In genomic region chr6:57795835-57796234, GRCm38 (mm10) we compare ENCODE assay signal across 11 mouse cellular contexts. TPM values are rescaled to one million over a fixed set of nuclear protein-coding genes. Genes with fewer than 3 reads are reported as not detected.
DNase-seq lines count a peak whose midpoint lies in the region; ATAC-seq lines count a peak whose summit lies in the region.
"Had no signal": no experiment of that assay in that cellular context is flagged by ENCODE, and none has a peak within 500 bp of the region (broad histone marks: within the 10 kb centered on the region; RNA-seq: fewer than 3 reads in every experiment).

No protein-coding gene starts in this region.

- no peak overlapping the region for H3K4me2 ChIP-seq in kidney, embryonic 14.5 days (replicated peaks; ENCODE audit: low read depth, low read length)

- no peak overlapping the region for H3K4me3 ChIP-seq in kidney, embryonic 14.5 days (ENCODE audit: low read length)

- no peak overlapping the region for H3K27ac ChIP-seq in kidney, embryonic 14.5 days (ENCODE audit: low read depth, low read length)

- peak; percentile 25 to 40 for DNase-seq in kidney, postnatal 4 days
- peak; percentile 59 for DNase-seq in lung, postnatal 36 days
- no peak for DNase-seq in gastrocnemius, adult 8-10 months (ENCODE audit: low spot score in 2 of 2)
- DNase-seq: cerebellum, adult 18-20 months; right cerebral cortex, postnatal 25 days had no signal

- H3K9ac ChIP-seq in kidney, embryonic 14.5 days (ENCODE audit: low read depth, low read length) = no peak overlapping the region

- ATAC-seq in kidney, embryonic 14.5 days (ENCODE audit: low FRiP score, low TSS enrichment) = no peak
- peak; percentile 64 for ATAC-seq in CD4-positive, CD25-positive, alpha-beta regulatory T cell, adult 4 months
- peak; percentile 89 for ATAC-seq in common myeloid progenitor, adult 5-6 weeks (replicated peaks; ENCODE audit: low read depth, poor library complexity, severe bottlenecking)
- no peak for ATAC-seq in activated CD4-positive, CD25-positive, alpha-beta regulatory T cell, adult 4 months
- ATAC-seq: midbrain, embryonic 16.5 days had no signal

- H3K36me3 ChIP-seq in kidney, embryonic 14.5 days (ENCODE audit: control insufficient read depth, insufficient read depth, low read length) = no peaks in the 10 kb centered on the region

- H3K4me1 ChIP-seq in kidney, embryonic 14.5 days (ENCODE audit: control insufficient read depth, insufficient read depth, low read length) = no peaks in the 10 kb centered on the region

- WGBS in kidney, embryonic 14.5 days = 70% methylated on average over 3 of the region's 3 CpGs

- no peaks in the 10 kb centered on the region for H3K27me3 ChIP-seq in kidney, embryonic 14.5 days (ENCODE audit: control insufficient read depth, insufficient read depth, low read length)

- no peaks in the 10 kb centered on the region for H3K9me3 ChIP-seq in kidney, embryonic 14.5 days (ENCODE audit: control insufficient read depth, low read length)

RNA-seq across cellular contexts. Expression of gene Vopp1, which starts 29.1 kb away (rescaled TPM):
- polyA plus RNA-seq in kidney, embryonic 14.5 days (2014; fragmentation: Nextera tagmentation; extraction: Ambion mirVana) = 17.2 and 23.5 TPM in 2 replicates
- polyA plus RNA-seq in CD4-positive, CD25-positive, alpha-beta regulatory T cell, adult 4 months (2017; shearing (Covaris generic)) = 10 to 100 TPM; 10.1 to 11.8 TPM
- total RNA-seq in common myeloid progenitor, adult 5-6 weeks (2017) = 22.8 and 26.0 TPM in 2 replicates
- 10 to 100 TPM; 10.6 to 12.8 TPM for polyA plus RNA-seq in activated CD4-positive, CD25-positive, alpha-beta regulatory T cell, adult 4 months (2017; shearing (Covaris generic))
- total RNA-seq in gastrocnemius, adult 8-10 months (2022) = 1 to 10 TPM; 2.9 to 4.7 (median 3.4) TPM

RNA-seq across cellular contexts. Expression of gene Vmn1r21, which starts 54.3 kb away (rescaled TPM):
- 0.24 TPM in 1 of 2 replicates, not detected in the other for polyA plus RNA-seq in kidney, embryonic 14.5 days (2014; fragmentation: Nextera tagmentation; extraction: Ambion mirVana)
- polyA plus RNA-seq in CD4-positive, CD25-positive, alpha-beta regulatory T cell, adult 4 months (2017; shearing (Covaris generic)) = not detected
- total RNA-seq in common myeloid progenitor, adult 5-6 weeks (2017) = not detected in 2 replicates
- polyA plus RNA-seq in activated CD4-positive, CD25-positive, alpha-beta regulatory T cell, adult 4 months (2017; shearing (Covaris generic)) = not detected
- not detected for total RNA-seq in gastrocnemius, adult 8-10 months (2022)
- total RNA-seq: left cerebral cortex, postnatal 36 days had no signal

Comparison
In these comparisons a context has a peak if more than half of its experiments do, and no peak if none do; other contexts are left out.
1. DNase-seq: peak in kidney, postnatal 4 days (2 of 2) and lung, postnatal 36 days (single experiment); none in gastrocnemius, adult 8-10 months (0 of 2).
2. ATAC-seq: peak in CD4-positive, CD25-positive, alpha-beta regulatory T cell, adult 4 months (single experiment) and common myeloid progenitor, adult 5-6 weeks (single experiment); none in kidney, embryonic 14.5 days (single experiment) and activated CD4-positive, CD25-positive, alpha-beta regulatory T cell, adult 4 months (single experiment).